Mouse (Mus musculus): Measurements from ENCODE around the gene Fam169b. TPM values are rescaled to one million over a fixed set of nuclear protein-coding genes. Genes with fewer than 3 reads are reported as not detected.

Gene Fam169b
- polyA plus RNA-seq, 1 experiment from 2014 or later = 0.26 TPM

GRCm38 (mm10) chr7:68313038-68313782 lies 39.6 kb downstream of the Fam169b start:
- H3K36me3 ChIP-seq (ENCODE audit: control insufficient read depth, insufficient read depth, low read length) = no peaks in the 10 kb centered on the region
- no peak overlapping the region for H3K4me2 ChIP-seq
- DNase-seq (ENCODE audit: low spot score) = no peak
- ATAC-seq (replicated peaks; ENCODE audit: low FRiP score) = no peak
- H3K4me1 ChIP-seq (replicated peaks; ENCODE audit: control insufficient read depth, insufficient read depth, low read length) = no peaks in the 10 kb centered on the region
- 70% methylated on average over 14 of the region's 14 CpGs for WGBS
- no peak overlapping the region for H3K9ac ChIP-seq (ENCODE audit: low read depth, low read length)
- H3K27me3 ChIP-seq (replicated peaks; ENCODE audit: control insufficient read depth, insufficient read depth, low read length) = no peaks in the 10 kb centered on the region
- H3K27ac ChIP-seq (ENCODE audit: low read depth, low read length) = no peak overlapping the region
- H3K4me3 ChIP-seq (ENCODE audit: low read depth, low read length) = no peak overlapping the region
- no peaks in the 10 kb centered on the region for H3K9me3 ChIP-seq (ENCODE audit: control insufficient read depth, low read length)

GRCm38 (mm10) chr7:68314286-68314685 lies 40.6 kb downstream of the Fam169b start:
- no peak overlapping the region for H3K4me3 ChIP-seq (ENCODE audit: low read depth, low read length)
- no peaks in the 10 kb centered on the region for H3K9me3 ChIP-seq (ENCODE audit: control insufficient read depth, low read length)
- H3K36me3 ChIP-seq (ENCODE audit: control insufficient read depth, insufficient read depth, low read length) = no peaks in the 10 kb centered on the region
- WGBS = 77% methylated on average over 1 of the region's 1 CpGs
- H3K27ac ChIP-seq (ENCODE audit: low read depth, low read length) = no peak overlapping the region
- H3K9ac ChIP-seq (ENCODE audit: low read depth, low read length) = no peak overlapping the region
- DNase-seq (ENCODE audit: low spot score) (no peak), ATAC-seq (replicated peaks; ENCODE audit: low FRiP score) (no peak)
- no peaks in the 10 kb centered on the region for H3K4me1 ChIP-seq (replicated peaks; ENCODE audit: control insufficient read depth, insufficient read depth, low read length)
- H3K27me3 ChIP-seq (replicated peaks; ENCODE audit: control insufficient read depth, insufficient read depth, low read length) = no peaks in the 10 kb centered on the region
- no peak overlapping the region for H3K4me2 ChIP-seq

DNA sequence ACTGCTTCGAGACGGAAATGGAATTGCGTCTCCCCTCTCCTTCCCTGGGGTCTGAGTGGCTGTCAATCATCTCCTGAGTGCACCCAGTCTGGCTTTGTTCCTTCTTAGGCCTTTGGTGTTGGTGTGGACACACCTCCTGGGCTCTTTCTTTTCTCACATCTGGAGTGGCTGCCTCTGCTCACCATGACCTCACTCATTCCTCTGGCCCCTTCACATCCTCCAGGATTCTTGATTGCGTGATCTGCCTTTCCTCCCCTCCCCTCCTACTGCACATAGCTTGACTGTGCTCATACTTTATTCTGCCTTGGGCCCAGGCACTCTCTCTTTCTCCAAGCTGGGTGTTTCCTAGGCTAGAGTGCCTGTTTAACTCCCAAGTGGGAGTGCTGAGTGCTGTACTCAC lies 41.4 kb downstream of the Fam169b start:
- H3K9me3 ChIP-seq (ENCODE audit: control insufficient read depth, low read length) = no peaks in the 10 kb centered on the region
- no peaks in the 10 kb centered on the region for H3K4me1 ChIP-seq (replicated peaks; ENCODE audit: control insufficient read depth, insufficient read depth, low read length)
- no peak for DNase-seq (ENCODE audit: low spot score)
- ATAC-seq (replicated peaks; ENCODE audit: low FRiP score) = no peak
- no peak overlapping the region for H3K4me3 ChIP-seq (ENCODE audit: low read depth, low read length)
- no peak overlapping the region for H3K9ac ChIP-seq (ENCODE audit: low read depth, low read length)
- no peaks in the 10 kb centered on the region for H3K27me3 ChIP-seq (replicated peaks; ENCODE audit: control insufficient read depth, insufficient read depth, low read length)
- H3K4me2 ChIP-seq = no peak overlapping the region
- H3K27ac ChIP-seq (ENCODE audit: low read depth, low read length) = no peak overlapping the region
- no peaks in the 10 kb centered on the region for H3K36me3 ChIP-seq (ENCODE audit: control insufficient read depth, insufficient read depth, low read length)
- WGBS = 84% methylated on average over 4 of the region's 4 CpGs

DNA sequence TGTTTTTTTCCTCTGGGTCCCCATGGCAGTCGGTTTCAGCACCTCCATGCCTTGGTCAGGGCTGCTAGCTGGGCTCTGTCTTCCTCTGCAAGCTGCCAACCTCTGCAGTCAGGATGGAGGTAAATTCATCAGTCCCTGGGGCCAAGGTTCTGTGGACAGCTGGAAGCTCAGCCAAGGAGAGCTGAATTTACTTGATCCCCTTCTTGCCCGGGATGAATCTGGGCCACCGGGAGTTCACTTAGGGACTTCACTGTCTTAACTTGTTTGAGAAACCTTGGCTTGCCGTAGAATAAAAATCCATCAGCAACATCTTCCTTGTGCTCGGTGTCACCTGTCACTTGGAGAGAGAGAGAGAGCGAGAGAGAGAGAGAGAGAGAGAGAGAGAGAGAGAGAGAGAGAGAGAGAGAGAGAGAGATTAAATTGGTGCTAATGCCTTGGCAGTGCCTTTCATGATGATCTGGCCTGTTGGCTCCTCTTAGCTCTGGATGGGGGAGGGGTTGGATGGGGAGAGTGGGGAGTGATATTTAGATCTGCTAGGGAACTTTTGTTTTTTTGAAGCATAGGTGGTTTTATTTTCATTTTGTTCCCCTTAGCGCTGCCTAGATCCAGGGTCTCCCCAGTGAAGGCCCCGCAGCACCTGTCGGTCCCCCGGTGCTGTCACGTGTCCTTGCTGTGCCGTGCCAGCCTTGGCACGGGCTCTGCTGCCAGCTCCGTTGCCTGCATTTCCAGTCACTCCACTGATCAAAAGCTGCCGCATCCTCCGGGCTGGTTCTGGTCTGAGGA lies 44.6 kb downstream of the Fam169b start:
- Histone ChIP-seq H3K9me3 (ENCODE audit: control insufficient read depth, low read length) (no peaks in the 10 kb centered on the region), H3K27ac (ENCODE audit: low read depth, low read length) (no peak overlapping the region), H3K27me3 (replicated peaks; ENCODE audit: control insufficient read depth, insufficient read depth, low read length) (no peaks in the 10 kb centered on the region), H3K4me3 (ENCODE audit: low read depth, low read length) (no peak overlapping the region), H3K36me3 (ENCODE audit: control insufficient read depth, insufficient read depth, low read length) (no peaks in the 10 kb centered on the region), H3K9ac (ENCODE audit: low read depth, low read length) (no peak overlapping the region), H3K4me2 (no peak overlapping the region), H3K4me1 (replicated peaks; ENCODE audit: control insufficient read depth, insufficient read depth, low read length) (no peaks in the 10 kb centered on the region)
- DNase-seq (ENCODE audit: low spot score) = no peak
- WGBS = 84% methylated on average over 16 of the region's 16 CpGs
- no peak for ATAC-seq (replicated peaks; ENCODE audit: low FRiP score)

GRCm38 (mm10) chr7:68318979-68319378 lies 45.3 kb downstream of the Fam169b start:
- no peak overlapping the region for H3K9ac ChIP-seq (ENCODE audit: low read depth, low read length)
- no peaks in the 10 kb centered on the region for H3K9me3 ChIP-seq (ENCODE audit: control insufficient read depth, low read length)
- ATAC-seq (replicated peaks; ENCODE audit: low FRiP score) = no peak
- 71% methylated on average over 6 of the region's 6 CpGs for WGBS
- no peaks in the 10 kb centered on the region for H3K4me1 ChIP-seq (replicated peaks; ENCODE audit: control insufficient read depth, insufficient read depth, low read length)
- no peak overlapping the region for H3K27ac ChIP-seq (ENCODE audit: low read depth, low read length)
- no peaks in the 10 kb centered on the region for H3K27me3 ChIP-seq (replicated peaks; ENCODE audit: control insufficient read depth, insufficient read depth, low read length)
- H3K36me3 ChIP-seq (ENCODE audit: control insufficient read depth, insufficient read depth, low read length) = no peaks in the 10 kb centered on the region
- no peak overlapping the region for H3K4me3 ChIP-seq (ENCODE audit: low read depth, low read length)
- no peak for DNase-seq (ENCODE audit: low spot score)
- H3K4me2 ChIP-seq = no peak overlapping the region

DNA sequence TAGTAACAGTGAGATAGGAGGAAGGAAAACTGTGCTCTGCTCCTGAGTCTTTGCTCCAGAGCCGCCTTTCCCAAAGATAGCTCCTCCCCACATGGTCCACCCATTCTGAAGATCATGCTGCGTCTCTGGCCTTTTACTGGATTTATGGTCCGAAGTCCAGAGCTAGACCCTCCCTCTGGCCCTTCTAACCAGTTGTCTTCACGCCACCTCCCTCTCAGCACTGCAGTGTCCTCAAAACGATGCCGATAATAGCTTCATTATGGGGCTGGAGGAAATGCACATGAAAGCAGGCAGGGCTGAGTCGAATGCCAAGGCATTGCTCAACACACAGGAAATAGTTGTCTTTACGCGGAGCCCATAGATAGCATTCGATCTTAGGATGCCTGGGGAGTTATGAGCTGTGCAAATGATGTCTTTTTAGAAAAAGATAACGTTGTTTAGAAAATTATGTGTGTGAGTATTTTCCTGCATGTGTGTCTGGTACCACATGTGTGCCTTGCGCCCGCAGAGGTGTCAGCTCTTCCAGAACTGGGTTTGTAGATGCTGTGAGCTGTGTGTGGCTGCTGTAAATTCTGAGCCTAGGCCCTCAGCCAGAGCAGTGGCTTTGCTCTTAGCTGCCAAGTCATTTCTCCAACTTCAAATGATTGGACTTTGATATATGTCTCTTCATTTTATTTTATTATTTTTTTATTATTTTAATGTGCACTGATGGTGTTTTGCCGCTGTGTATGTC lies 46.6 kb downstream of the Fam169b start:
- WGBS = 57% methylated on average over 14 of the region's 14 CpGs
- H3K36me3 ChIP-seq (ENCODE audit: control insufficient read depth, insufficient read depth, low read length) = no peaks in the 10 kb centered on the region
- H3K9me3 ChIP-seq (ENCODE audit: control insufficient read depth, low read length) = no peaks in the 10 kb centered on the region
- ATAC-seq (replicated peaks; ENCODE audit: low FRiP score) (no peak), DNase-seq (ENCODE audit: low spot score) (no peak)
- no peak overlapping the region for H3K4me2 ChIP-seq
- H3K27me3 ChIP-seq (replicated peaks; ENCODE audit: control insufficient read depth, insufficient read depth, low read length) = no peaks in the 10 kb centered on the region
- H3K4me1 ChIP-seq (replicated peaks; ENCODE audit: control insufficient read depth, insufficient read depth, low read length) = no peaks in the 10 kb centered on the region
- no peak overlapping the region for H3K4me3 ChIP-seq (ENCODE audit: low read depth, low read length)
- no peak overlapping the region for H3K27ac ChIP-seq (ENCODE audit: low read depth, low read length)
- no peak overlapping the region for H3K9ac ChIP-seq (ENCODE audit: low read depth, low read length)

- Histone ChIP-seq H3K4me2 (no peak overlapping the region), H3K36me3 (ENCODE audit: control insufficient read depth, insufficient read depth, low read length) (no peaks in the 10 kb centered on the region), H3K9ac (ENCODE audit: low read depth, low read length) (no peak overlapping the region), H3K27ac (ENCODE audit: low read depth, low read length) (no peak overlapping the region), H3K4me3 (ENCODE audit: low read depth, low read length) (no peak overlapping the region), H3K27me3 (replicated peaks; ENCODE audit: control insufficient read depth, insufficient read depth, low read length) (no peaks in the 10 kb centered on the region), H3K9me3 (ENCODE audit: control insufficient read depth, low read length) (no peaks in the 10 kb centered on the region), H3K4me1 (replicated peaks; ENCODE audit: control insufficient read depth, insufficient read depth, low read length) (no peaks in the 10 kb centered on the region)
- 71% methylated on average over 6 of the region's 6 CpGs for WGBS
- ATAC-seq (replicated peaks; ENCODE audit: low FRiP score) (no peak), DNase-seq (ENCODE audit: low spot score) (no peak)
Measured at GRCm38 (mm10) chr7:68323051-68323450, 49.4 kb downstream of the Fam169b start.

DNA sequence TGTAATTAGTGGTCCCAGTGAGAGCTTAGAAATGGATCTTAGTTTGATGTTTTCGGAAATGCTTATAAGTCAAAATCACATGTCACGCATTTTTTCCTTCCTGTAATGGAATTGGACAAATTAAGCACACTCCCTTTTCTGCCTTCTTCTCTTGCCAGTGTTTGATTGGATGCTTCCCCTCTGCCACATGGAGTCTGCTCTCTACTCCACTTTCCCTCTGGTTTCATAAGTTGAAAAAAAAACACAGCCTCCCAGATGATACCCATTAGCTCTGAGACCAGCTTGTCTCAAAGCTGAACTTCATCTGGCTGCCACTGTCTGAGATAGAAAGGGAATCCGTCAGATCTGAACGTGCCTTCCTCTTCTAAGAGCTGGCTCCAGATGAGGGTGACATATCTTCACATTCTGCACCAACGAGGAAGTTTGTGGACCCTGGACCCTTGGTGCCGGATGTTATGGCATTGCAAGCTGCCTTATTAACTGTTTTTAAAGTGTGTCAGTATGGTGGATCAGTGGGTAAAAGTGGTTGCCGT lies 52.6 kb downstream of the Fam169b start:
- Histone ChIP-seq H3K9ac (ENCODE audit: low read depth, low read length) (no peak overlapping the region), H3K4me3 (ENCODE audit: low read depth, low read length) (no peak overlapping the region), H3K9me3 (ENCODE audit: control insufficient read depth, low read length) (no peaks in the 10 kb centered on the region), H3K4me1 (replicated peaks; ENCODE audit: control insufficient read depth, insufficient read depth, low read length) (no peaks in the 10 kb centered on the region), H3K27ac (ENCODE audit: low read depth, low read length) (no peak overlapping the region), H3K27me3 (replicated peaks; ENCODE audit: control insufficient read depth, insufficient read depth, low read length) (no peaks in the 10 kb centered on the region), H3K36me3 (ENCODE audit: control insufficient read depth, insufficient read depth, low read length) (no peaks in the 10 kb centered on the region), H3K4me2 (no peak overlapping the region)
- no peak for ATAC-seq (replicated peaks; ENCODE audit: low FRiP score)
- WGBS = 75% methylated on average over 7 of the region's 7 CpGs
- no peak for DNase-seq (ENCODE audit: low spot score)
